Mouse (Mus musculus) olfactory bulb, adult 2 months (tissue): ENCODE results near the gene Drd1. TPM values are rescaled to one million over a fixed set of nuclear protein-coding genes. Genes with fewer than 3 reads are reported as not detected.

Experiments used
- H3K27ac ChIP-seq: fragments of 200-500 bp; 2 replicates; pipeline ENCODE4 v1.5.1; 2012; ENCODE audit warnings: low read depth, low read length; ENCODE audit not compliant: insufficient read depth
- H3K4me1 ChIP-seq: fragments of 200-500 bp; 2 replicates; pipeline ENCODE4 v1.6.1; 2012; ENCODE audit warnings: low read length; ENCODE audit not compliant: control insufficient read depth, insufficient read depth
- H3K4me3 ChIP-seq: fragments of 200-500 bp; 2 replicates; pipeline ENCODE4 v1.5.1; 2012; ENCODE audit warnings: mild to moderate bottlenecking, low read depth, low read length, moderate library complexity; ENCODE audit not compliant: insufficient read depth
- CTCF ChIP-seq: fragments of 200-500 bp; IDR thresholded peaks from 2 replicates; pipeline ENCODE4 v1.5.1; 2012; ENCODE audit warnings: low read depth, mild to moderate bottlenecking, low read length, moderate library complexity; ENCODE audit not compliant: insufficient read depth
- POLR2A ChIP-seq: fragments of 200-500 bp; IDR thresholded peaks from 2 replicates; pipeline ENCODE4 v1.6.1; 2012; ENCODE audit warnings: mild to moderate bottlenecking, low read depth, low read length, moderate library complexity; ENCODE audit not compliant: insufficient read depth
- WGBS: fragments of 180-500 bp; shearing (Covaris S2); methylation state at CpG from one replicate; pipeline ENCODE4 v1.1.7; 2018; 5-methylcytosine and 5-hydroxymethylcytosine counted together
- polyA plus RNA-seq: library from polyadenylated mRNA; stranded (reverse); fragments of >200 nt; gene quantifications from 2 replicates; pipeline ENCODE4 v1.2.4, GENCODE M21; 2012; ENCODE audit warnings: low replicate concordance; ENCODE audit not compliant: missing spikeins, insufficient read depth, insufficient read length

Drd1 gene
- polyA plus RNA-seq, 1 experiment = not detected

- WGBS = 89% methylated on average over 4 of the region's 4 CpGs
- TF ChIP-seq CTCF (no peak), POLR2A (no peak)
- H3K4me3 ChIP-seq = no peak overlapping the region
- no peak overlapping the region for H3K27ac ChIP-seq
- H3K4me1 ChIP-seq = no peaks in the 10 kb centered on the region
Measured at GRCm38 (mm10) chr13:54033653-54034052, 21.9 kb downstream of the Drd1 start.

- 80% methylated on average over 7 of the region's 7 CpGs for WGBS
- no peak overlapping the region for H3K27ac ChIP-seq
- no peak overlapping the region for H3K4me3 ChIP-seq
- no peak for TF ChIP-seq CTCF
- no peak for TF ChIP-seq POLR2A
- H3K4me1 ChIP-seq = no peaks in the 10 kb centered on the region
Measured at GRCm38 (mm10) chr13:54027079-54027478, 28.4 kb downstream of the Drd1 start.

DNA sequence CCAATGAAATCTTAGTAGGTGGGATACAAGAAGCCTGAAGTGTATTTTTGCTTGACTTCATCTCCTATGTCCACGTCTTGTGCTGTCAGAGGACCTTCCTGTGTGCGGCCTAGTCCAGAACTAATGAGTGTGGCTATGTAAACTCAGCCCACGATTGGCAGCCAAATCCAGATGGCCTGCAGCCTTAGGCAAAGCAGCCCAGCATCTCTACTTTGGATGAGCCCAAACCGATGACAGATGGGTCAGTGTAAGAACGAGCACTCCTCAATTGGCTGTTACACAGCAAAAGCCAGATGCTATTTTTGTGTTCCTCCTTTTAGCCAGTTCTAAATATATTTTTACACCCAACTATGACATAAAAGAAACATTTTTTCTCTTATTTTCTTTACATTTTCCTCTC is 32.2 kb downstream of the Drd1 start:
- Histone ChIP-seq H3K4me1 (no peaks in the 10 kb centered on the region), H3K27ac (no peak overlapping the region), H3K4me3 (no peak overlapping the region)
- WGBS = 82% methylated on average over 5 of the region's 5 CpGs
- TF ChIP-seq CTCF = no peak
- no peak for TF ChIP-seq POLR2A

- Histone ChIP-seq H3K4me3 (no peak overlapping the region), H3K4me1 (no peaks in the 10 kb centered on the region), H3K27ac (no peak overlapping the region)
- WGBS = 82% methylated on average over 4 of the region's 4 CpGs
- TF ChIP-seq CTCF = no peak
- no peak for TF ChIP-seq POLR2A
Measured at GRCm38 (mm10) chr13:54008716-54009115, 46.8 kb downstream of the Drd1 start.

Other genes starting within 250 kb of the Drd1 start
- gene Sfxn1, start 16.2 kb upstream of the Drd1 start, polyA plus RNA-seq = not detected in 2 replicates
- gene Hrh2, start 136.4 kb upstream of the Drd1 start, polyA plus RNA-seq = not detected in 2 replicates